Mouse (Mus musculus) embryonic fibroblast, embryonic 13.5 days (primary cell): Measurements from ENCODE around the gene Pcgf6.

Source experiments
- CTCF ChIP-seq: IDR thresholded peaks from 2 replicates; pipeline ENCODE4 v1.5.1; 2011; ENCODE audit warnings: mild to moderate bottlenecking, control low read depth, low read length, moderate library complexity, borderline replicate concordance; ENCODE audit not compliant: insufficient read depth
- POLR2A ChIP-seq: IDR thresholded peaks from 2 replicates; pipeline ENCODE4 v1.6.1; 2011; ENCODE audit warnings: low read depth, mild to moderate bottlenecking, control low read depth, low read length, moderate library complexity

GRCm38 (mm10) chr19:47012521-47013130, 38.1 kb downstream of the Pcgf6 start:
- TF ChIP-seq POLR2A (no peak), CTCF (no peak)
